ENCODE assay signal across 11 mouse cellular contexts in the genomic region with DNA sequence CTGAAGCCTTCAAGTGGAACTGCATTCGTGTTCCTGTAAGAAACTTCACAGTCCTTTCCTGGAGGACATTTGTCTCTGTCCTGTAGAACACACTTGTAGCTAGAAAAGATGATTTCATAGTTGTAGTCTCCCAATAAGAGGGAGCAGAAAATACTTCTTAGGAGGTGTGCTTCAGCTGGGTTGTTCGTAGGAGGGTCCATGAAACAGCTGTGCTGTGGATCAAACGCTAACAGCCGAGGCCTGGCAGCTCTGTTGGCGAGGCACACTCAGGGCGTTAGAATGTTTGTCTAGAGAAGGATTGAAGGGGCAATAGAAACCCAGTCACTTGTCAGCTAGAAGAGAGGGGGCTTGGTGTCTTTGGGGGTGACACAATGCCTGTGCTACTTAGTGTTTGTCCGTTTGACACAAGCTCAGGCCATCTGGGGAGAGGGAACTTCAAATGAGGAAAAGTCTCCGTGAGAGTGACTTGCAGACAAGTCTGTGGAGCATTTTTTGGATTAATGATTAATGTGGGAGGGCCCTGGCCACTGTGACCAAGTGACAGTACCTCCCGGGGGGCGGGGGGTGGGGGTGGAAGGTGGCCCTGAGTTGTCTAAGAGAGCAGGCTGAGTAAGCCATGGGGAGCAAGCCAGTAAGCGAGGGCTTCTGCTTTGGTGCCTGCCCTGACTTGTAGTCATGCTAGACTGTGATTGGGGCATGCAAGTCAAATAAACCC. TPM values are rescaled to one million over a fixed set of nuclear protein-coding genes. Genes with fewer than 3 reads are reported as not detected.
DNase-seq lines count a peak whose midpoint lies in the region; ATAC-seq and TF ChIP-seq lines count a peak whose summit lies in the region.
"Had no signal": no experiment of that assay in that cellular context is flagged by ENCODE, and none has a peak within 500 bp of the region (broad histone marks: within the 10 kb centered on the region; RNA-seq: fewer than 3 reads in every experiment).

No protein-coding gene starts in this region.

- H3K27ac ChIP-seq in lung, embryonic 14.5 days (ENCODE audit: low read depth), result peak overlapping the region; percentile 47; the same call in 1 of the 2 replicates
- no peak overlapping the region for H3K27ac ChIP-seq in forebrain, embryonic 14.5 days (ENCODE audit: low read depth, low read length)
- H3K27ac ChIP-seq: layer of hippocampus, adult 2 months had no signal

- intact Hi-C loops in left cerebral cortex, postnatal 36 days (cut with DNase I), result no loop called here

- H3K4me1 ChIP-seq in lung, embryonic 14.5 days (ENCODE audit: insufficient read depth), result no peaks in the 10 kb centered on the region
- no peaks in the 10 kb centered on the region for H3K4me1 ChIP-seq in forebrain, embryonic 14.5 days (ENCODE audit: control insufficient read depth, insufficient read depth, low read length)

- no peaks in the 10 kb centered on the region; the same call in 1 of the 2 replicates for H3K36me3 ChIP-seq in lung, embryonic 14.5 days (ENCODE audit: insufficient read depth)
- peaks cover 27% of the 10 kb centered on the region for H3K36me3 ChIP-seq in forebrain, embryonic 14.5 days (ENCODE audit: control insufficient read depth, insufficient read depth, low read length)

- no peak for TF ChIP-seq CTCF in lung, embryonic 14.5 days (IDR thresholded peaks at IDR 0.05; ENCODE audit: low read depth)

- H3K4me3 ChIP-seq in lung, embryonic 14.5 days (ENCODE audit: low read depth, low read length), result no peak overlapping the region
- no peak overlapping the region for H3K4me3 ChIP-seq in forebrain, embryonic 14.5 days (ENCODE audit: low read depth, low read length)
- H3K4me3 ChIP-seq: layer of hippocampus, adult 2 months had no signal

- H3K9ac ChIP-seq in lung, embryonic 14.5 days, result no peak overlapping the region
- H3K9ac ChIP-seq in forebrain, embryonic 14.5 days (ENCODE audit: low read length), result no peak overlapping the region

- no peak overlapping the region for H3K4me2 ChIP-seq in lung, embryonic 14.5 days
- H3K4me2 ChIP-seq in forebrain, embryonic 14.5 days (ENCODE audit: low read length), result no peak overlapping the region

- H3K9me3 ChIP-seq in lung, embryonic 14.5 days (ENCODE audit: low read depth, low read length), result no peaks in the 10 kb centered on the region
- H3K9me3 ChIP-seq in forebrain, embryonic 14.5 days (replicated peaks; ENCODE audit: control insufficient read depth, low read length), result no peaks in the 10 kb centered on the region

- peak; percentile 62 for DNase-seq in urinary bladder, postnatal 14 days (ENCODE audit: low spot score)
- no peak for DNase-seq in urinary bladder, postnatal 4 days (ENCODE audit: low spot score in 2 of 2)
- DNase-seq in kidney, postnatal 14 days, result peak; percentile 61
- DNase-seq in lung, embryonic 14.5 days, result peak; percentile 25
- no peak for DNase-seq in left cerebral cortex, postnatal 36 days (ENCODE audit: low spot score in 2 of 2)
- DNase-seq in thymus, postnatal 10 days (ENCODE audit: low spot score in 2 of 2), result no peak
- DNase-seq in Muller cell, postnatal 12 days (ENCODE audit: inconsistent ontology term), result no peak
- DNase-seq in forebrain, embryonic 14.5 days (ENCODE audit: low spot score), result no peak
- DNase-seq: cerebellum, postnatal 25 days; thymus, postnatal 4 days had no signal

- 49% methylated on average over 11 of the region's 11 CpGs for WGBS in lung, embryonic 14.5 days
- WGBS in forebrain, embryonic 14.5 days, result 86% methylated on average over 11 of the region's 11 CpGs

- ATAC-seq in lung, embryonic 14.5 days (ENCODE audit: insufficient read depth), result peak; percentile 63; the same call in 1 of the 2 replicates
- no peak for ATAC-seq in forebrain, embryonic 14.5 days

- no peaks in the 10 kb centered on the region for H3K27me3 ChIP-seq in lung, embryonic 14.5 days (ENCODE audit: insufficient read depth, low read length)
- H3K27me3 ChIP-seq in forebrain, embryonic 14.5 days (replicated peaks; ENCODE audit: control insufficient read depth, insufficient read depth, low read length), result no peaks in the 10 kb centered on the region

RNA-seq across cellular contexts. Expression of gene Arhgap17, which starts 16.1 kb away (rescaled TPM):
- 26.1 and 27.1 TPM in 2 replicates for polyA plus RNA-seq in lung, embryonic 14.5 days (2014; fragmentation: Nextera tagmentation; extraction: Ambion mirVana)
- 10 to 100 TPM; 11.6 to 18.0 TPM for total RNA-seq in left cerebral cortex, postnatal 36 days (2021)
- polyA plus RNA-seq in forebrain, embryonic 14.5 days (2014; fragmentation: Nextera tagmentation; extraction: Ambion mirVana), result 8.5 and 11.0 TPM in 2 replicates

RNA-seq across cellular contexts. Expression of gene Lcmt1, which starts 16.3 kb away (rescaled TPM):
- polyA plus RNA-seq in lung, embryonic 14.5 days (2014; fragmentation: Nextera tagmentation; extraction: Ambion mirVana), result 43.9 and 46.8 TPM in 2 replicates
- total RNA-seq in left cerebral cortex, postnatal 36 days (2021), result 10 to 100 TPM; 79.2 to 89.2 TPM
- 108 and 113 TPM in 2 replicates for polyA plus RNA-seq in forebrain, embryonic 14.5 days (2014; fragmentation: Nextera tagmentation; extraction: Ambion mirVana)

Comparison
In these comparisons a context has a peak if more than half of its experiments do, and no peak if none do; other contexts are left out.
1. DNase-seq: peak in urinary bladder, postnatal 14 days (single experiment), kidney, postnatal 14 days (single experiment) and lung, embryonic 14.5 days (single experiment); none in urinary bladder, postnatal 4 days (0 of 2), left cerebral cortex, postnatal 36 days (0 of 2), thymus, postnatal 10 days (0 of 2), Muller cell, postnatal 12 days (single experiment) and forebrain, embryonic 14.5 days (single experiment).